Mouse (Mus musculus) CD4-positive, CD25-positive, alpha-beta regulatory T cell (primary cell): ENCODE measurements around the gene Gtf2h2. TPM values are rescaled to one million over a fixed set of nuclear protein-coding genes. Genes with fewer than 3 reads are reported as not detected.

Source experiments
- polyA plus RNA-seq: library from polyadenylated mRNA; unstranded; fragments of 100-300 nt; shearing (Covaris generic); gene quantifications from one replicate; pipeline ENCODE4 v1.2.1, GENCODE M21; 2017

Gene Gtf2h2
- 54.6 TPM for polyA plus RNA-seq

DNA sequence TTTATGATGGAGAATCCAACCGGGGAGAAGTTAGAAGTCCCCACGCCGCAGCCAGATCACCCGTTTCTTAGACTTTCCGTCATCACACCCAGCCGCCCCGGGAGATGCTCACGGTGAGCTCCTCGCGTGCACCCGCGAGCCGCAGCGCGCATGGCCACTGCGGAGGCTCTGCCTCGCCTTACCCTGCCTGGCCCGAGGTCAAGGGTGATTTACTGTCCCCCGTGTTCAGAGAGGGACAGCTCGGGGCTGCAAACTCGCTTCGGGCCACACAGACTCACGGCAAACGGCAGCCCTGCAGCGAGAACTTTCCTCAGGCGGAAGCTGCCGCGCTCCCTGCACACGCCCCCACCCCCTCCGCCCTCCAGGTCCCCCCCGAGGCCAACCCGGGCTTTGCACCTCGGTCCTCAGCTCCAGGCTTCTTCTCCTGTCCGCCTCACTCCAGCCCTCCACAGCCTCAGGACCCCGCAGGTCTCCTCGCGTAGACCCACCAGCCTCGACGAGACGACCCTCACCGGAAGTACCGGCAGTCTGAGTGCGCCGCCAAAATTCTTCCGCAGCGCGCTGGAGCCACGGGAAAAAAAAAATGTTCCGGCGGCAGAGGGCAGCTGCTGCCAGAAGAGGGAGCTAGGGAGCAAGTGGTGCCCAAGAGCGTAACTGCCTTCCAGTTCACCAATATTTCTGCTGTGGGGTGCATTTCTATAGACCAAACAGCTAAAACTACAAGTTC lies at the start of gene Gtf2h2:
TSS of gene Gtf2h2 (minus strand) at position 519 of the 727 bp plus-strand sequence.

DNA sequence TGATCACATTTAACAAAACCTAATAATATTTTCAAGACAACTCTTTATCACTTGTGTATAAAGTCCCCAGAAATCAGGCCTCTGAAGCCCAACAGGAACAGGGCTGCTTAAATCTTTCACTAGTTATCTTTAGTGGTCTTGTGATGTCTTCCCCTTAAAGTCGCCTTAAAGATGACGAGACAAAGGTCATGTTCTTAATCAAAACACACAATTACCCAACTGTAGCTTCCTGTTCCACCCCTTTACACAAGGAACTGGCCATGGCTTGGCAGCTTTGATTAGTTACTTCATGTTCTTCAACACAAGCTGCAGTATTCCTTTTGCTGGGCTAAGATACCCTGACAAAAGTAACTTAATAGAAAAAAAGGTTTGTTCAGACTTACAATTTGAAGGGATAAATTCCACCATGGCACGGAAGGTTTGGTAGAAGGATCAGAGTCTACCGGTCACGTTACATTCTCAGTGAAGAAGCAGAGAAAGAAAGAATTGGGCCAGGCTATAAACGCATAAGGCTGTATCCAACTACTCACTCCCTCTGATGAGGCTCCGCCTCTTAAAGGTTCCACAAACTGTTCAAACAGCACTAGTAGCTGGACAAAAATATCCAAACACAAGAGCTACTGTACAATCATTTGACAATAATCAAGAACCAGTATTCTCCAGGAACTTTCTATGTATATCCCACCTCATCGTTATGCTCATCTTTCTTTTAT lies 39.8 kb downstream of the Gtf2h2 start, which contains the start of gene Naip1:
TSS of gene Naip1 (minus strand) at position 455 of the 713 bp plus-strand sequence.

Other genes starting within 250 kb of the Gtf2h2 start
- gene Naip5, start 246.3 kb downstream of the Gtf2h2 start, polyA plus RNA-seq: 4.7 TPM
- gene Naip6, start 174.9 kb downstream of the Gtf2h2 start, polyA plus RNA-seq: 2.1 TPM
- gene Naip1, start 39.7 kb downstream of the Gtf2h2 start, polyA plus RNA-seq: not detected
- gene Ocln, start 60.1 kb upstream of the Gtf2h2 start, polyA plus RNA-seq: 0.95 TPM
- gene Marveld2, start 124.4 kb upstream of the Gtf2h2 start, polyA plus RNA-seq: 6.7 TPM
- gene Ak6, start 158.4 kb upstream of the Gtf2h2 start, polyA plus RNA-seq: 122 TPM
- gene Rad17, start 158.5 kb upstream of the Gtf2h2 start, polyA plus RNA-seq: 24.2 TPM
- 9.4 TPM for gene Taf9, start 159.0 kb upstream of the Gtf2h2 start, polyA plus RNA-seq
- gene Ccdc125, start 177.1 kb upstream of the Gtf2h2 start, polyA plus RNA-seq: 22.3 TPM
- gene Cdk7, start 238.4 kb upstream of the Gtf2h2 start, polyA plus RNA-seq: 80.8 TPM